Mouse (Mus musculus) G1E-ER4 (cell line): ENCODE measurements around the gene Olfm2. TPM values are rescaled to one million over a fixed set of nuclear protein-coding genes. Genes with fewer than 3 reads are reported as not detected.

ENCODE experiments used
- GATA1 ChIP-seq: IDR thresholded peaks from one replicate; pipeline ENCODE4 v1.8.0; 2012; ENCODE audit warnings: low read length, inconsistent platforms
- polyA plus RNA-seq: library from polyadenylated mRNA; stranded (reverse); fragments of >175 nt; gene quantifications from 2 replicates; pipeline ENCODE4 v1.2.3, GENCODE M21; 2012

The Olfm2 gene
- polyA plus RNA-seq, 1 experiment = not detected

DNA sequence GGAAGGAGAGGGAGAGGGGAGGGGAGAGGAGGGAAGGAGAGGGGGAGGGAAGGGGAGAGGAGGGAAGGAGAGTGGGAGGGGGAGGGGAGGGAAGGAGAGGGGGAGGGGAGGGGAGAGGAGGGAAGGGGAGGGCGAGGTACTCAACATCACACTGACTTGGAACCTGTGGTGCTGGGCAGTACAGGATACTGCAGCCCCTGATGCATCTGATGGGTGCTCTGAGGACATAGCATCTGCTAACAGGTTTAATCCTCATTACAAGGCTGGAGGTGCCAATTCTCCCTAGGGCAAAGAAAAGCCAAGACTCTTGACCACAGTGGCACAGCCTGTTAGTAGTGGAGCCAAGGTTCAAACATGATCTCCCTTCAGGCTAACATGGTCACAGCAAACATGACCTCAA lies 56.7 kb downstream of the Olfm2 start:
- no peak for TF ChIP-seq GATA1

GRCm38 (mm10) chr9:20685081-20685861 lies 60.9 kb downstream of the Olfm2 start:
- no peak for TF ChIP-seq GATA1

- no peak for TF ChIP-seq GATA1
These were observed 63.8 kb downstream of the Olfm2 start for GRCm38 (mm10) chr9:20682389-20682722.

GRCm38 (mm10) chr9:20681546-20682388 lies 64.4 kb downstream of the Olfm2 start:
- TF ChIP-seq GATA1 = no peak

- no peak for TF ChIP-seq GATA1
These were observed 65.7 kb downstream of the Olfm2 start for GRCm38 (mm10) chr9:20680378-20680958.

DNA sequence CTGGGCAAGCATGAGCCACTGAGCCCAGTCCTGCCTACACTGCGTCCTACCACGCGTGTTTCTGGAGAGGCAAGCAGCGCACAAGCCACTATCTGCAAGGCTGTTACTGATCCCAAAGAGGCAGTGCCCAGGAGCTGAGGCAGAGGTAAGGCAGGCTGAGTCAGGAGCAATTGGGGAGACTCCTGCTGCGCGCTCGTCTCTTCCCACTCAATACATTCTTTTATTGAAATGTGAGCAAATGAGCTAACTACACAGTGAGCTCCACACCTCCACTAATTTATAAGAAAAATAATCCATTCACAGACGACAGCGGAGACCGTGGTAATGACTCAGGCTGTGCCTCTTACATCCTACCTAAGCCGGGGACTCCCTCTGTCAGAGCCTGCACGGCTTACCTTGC lies 68.3 kb downstream of the Olfm2 start:
- TF ChIP-seq GATA1 = no peak

DNA sequence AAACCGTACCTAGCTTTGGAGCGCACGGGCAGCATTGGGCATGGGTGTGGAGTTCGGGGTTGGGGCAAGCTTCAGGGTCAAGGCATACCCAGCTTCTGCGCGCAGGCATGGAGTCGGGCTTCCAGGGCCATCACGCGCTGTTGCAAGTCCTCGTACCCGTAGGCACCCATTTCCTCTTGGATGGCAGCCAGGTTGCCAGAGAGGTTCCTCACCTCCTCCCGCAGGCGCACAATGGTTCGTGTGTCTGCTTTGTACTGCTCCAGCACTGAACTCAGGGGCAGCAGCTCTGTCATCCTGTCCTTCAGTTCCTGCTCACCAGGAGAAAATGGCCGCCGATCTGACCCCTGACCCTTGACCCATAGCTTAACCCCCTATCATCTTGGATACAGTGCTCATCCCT lies 74.1 kb downstream of the Olfm2 start:
- no peak for TF ChIP-seq GATA1

DNA sequence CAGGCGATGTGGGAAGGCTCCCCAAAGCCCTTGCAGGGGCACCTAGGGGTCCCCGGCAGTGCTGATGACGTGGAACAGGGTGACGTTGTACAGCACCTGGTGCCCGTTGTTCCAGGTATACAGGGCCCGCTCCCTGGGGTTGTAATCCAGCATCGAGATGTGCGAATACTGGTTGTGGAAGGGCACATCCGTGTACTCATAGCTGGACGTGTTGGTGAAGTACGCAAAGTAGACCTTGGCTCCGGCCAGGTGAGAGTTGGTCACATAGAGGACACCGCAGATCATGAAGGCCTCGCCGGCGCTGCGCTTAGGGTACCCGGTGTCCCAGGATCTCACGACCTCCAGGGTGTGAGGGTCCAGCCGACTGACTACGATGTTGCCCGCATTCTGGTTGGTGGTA lies 78.1 kb downstream of the Olfm2 start:
- no peak for TF ChIP-seq GATA1

GRCm38 (mm10) chr9:20666510-20667034 lies 79.6 kb downstream of the Olfm2 start:
- TF ChIP-seq GATA1 = no peak

GRCm38 (mm10) chr9:20665925-20666324 lies 80.2 kb downstream of the Olfm2 start:
- no peak for TF ChIP-seq GATA1

GRCm38 (mm10) chr9:20664982-20665637 lies 81.0 kb downstream of the Olfm2 start:
- TF ChIP-seq GATA1 = no peak

DNA sequence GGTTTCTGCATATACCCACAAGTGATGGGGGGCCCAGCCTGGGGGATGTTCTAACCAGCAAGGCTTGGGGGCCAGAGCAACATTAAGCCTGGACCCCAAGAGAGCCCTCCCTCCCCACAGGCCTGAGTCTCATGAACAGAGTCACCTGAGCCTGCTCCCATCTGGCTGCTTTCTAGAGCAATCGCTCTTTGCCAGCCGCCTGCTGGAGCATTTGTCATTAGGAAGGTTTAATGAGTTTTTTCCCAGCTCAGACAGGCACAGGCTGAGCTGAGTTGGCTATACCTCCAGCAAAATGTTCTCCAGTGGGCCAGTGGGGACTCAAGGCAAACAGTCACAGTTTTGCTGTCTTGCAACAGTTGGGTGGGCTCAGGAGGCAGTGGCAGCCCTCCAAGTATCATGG lies 81.8 kb downstream of the Olfm2 start:
- TF ChIP-seq GATA1 = no peak

GRCm38 (mm10) chr9:20663956-20664355 lies 82.2 kb downstream of the Olfm2 start:
- TF ChIP-seq GATA1 = no peak

DNA sequence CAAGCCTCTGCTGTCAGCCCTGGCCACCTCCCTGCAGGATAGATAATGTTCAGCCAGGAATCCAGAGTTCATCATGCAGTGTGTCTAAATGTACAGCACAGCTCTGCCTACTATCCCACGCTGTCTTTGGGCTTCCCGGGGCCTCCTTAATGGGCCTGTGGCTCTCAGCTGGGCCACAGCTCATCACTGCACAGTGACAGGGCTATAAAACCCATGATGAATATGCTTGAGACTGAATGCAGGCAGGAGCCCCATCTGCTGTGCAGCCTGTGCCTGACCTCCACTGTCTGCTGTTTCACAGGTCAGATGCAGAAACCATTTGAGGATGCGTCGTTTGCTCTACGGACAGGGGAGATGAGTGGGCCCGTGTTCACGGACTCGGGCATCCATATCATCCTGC lies 83.3 kb downstream of the Olfm2 start:
- TF ChIP-seq GATA1 = no peak

GRCm38 (mm10) chr9:20662325-20662724 lies 83.8 kb downstream of the Olfm2 start:
- TF ChIP-seq GATA1 = no peak

DNA sequence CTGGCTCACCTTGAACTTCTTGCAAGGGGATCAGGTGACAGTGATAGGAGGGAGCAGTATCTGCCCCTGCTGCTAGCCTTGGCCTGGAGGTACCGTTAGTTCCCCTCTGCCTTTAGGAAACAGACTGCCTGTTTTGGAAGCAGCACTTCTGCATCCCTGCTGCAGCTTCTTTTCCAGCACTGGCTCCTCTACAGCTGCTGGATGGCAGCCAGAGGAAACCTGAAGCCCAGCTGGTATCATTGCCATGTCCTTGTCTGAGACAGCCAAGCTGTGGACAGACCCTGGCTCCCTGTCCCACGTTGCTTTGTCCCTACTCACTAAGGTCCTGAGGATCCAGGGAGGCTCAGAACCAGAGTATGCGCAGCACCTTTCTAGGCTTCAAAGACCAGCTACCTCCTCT lies 88.6 kb downstream of the Olfm2 start:
- TF ChIP-seq GATA1 = no peak
